Mouse (Mus musculus) hindbrain, embryonic 16.5 days (tissue): ENCODE measurements at regions not wholly inside any gene's neighbourhood (a gene's known extent, or its start where the extent isn't known, plus 50 kb on each side); places are given as distances from the start of the nearest gene placed in this dataset.

Experiments used
- ATAC-seq: fragments of 200-750 bp; cut with Nextera tagmentation; 2 replicates; pipeline ENCODE4 v1.8.0; 2017; ENCODE audit warnings: moderate TSS enrichment, moderate library complexity
- H3K27ac ChIP-seq: fragments of 300-500 bp; sonication (generic); 2 replicates; pipeline ENCODE4 v1.5.1; 2014; ENCODE audit warnings: low read depth, mild to moderate bottlenecking, control low read depth, low read length, moderate library complexity
- H3K27me3 ChIP-seq: fragments of 300-500 bp; sonication (generic); replicated peaks from 2 replicates; pipeline ENCODE4 v1.6.1; 2014; ENCODE audit warnings: low read length; ENCODE audit not compliant: control insufficient read depth, insufficient read depth
- H3K36me3 ChIP-seq: fragments of 300-500 bp; sonication (generic); 2 replicates; pipeline ENCODE4 v1.6.1; 2014; ENCODE audit warnings: mild to moderate bottlenecking, low read length, moderate library complexity, mixed read lengths; ENCODE audit not compliant: control insufficient read depth, insufficient read depth
- H3K4me1 ChIP-seq: fragments of 300-500 bp; sonication (generic); 2 replicates; pipeline ENCODE4 v1.6.1; 2014; ENCODE audit warnings: low read depth, low read length; ENCODE audit not compliant: control insufficient read depth, insufficient read depth
- H3K4me2 ChIP-seq: fragments of 300-500 bp; sonication (generic); 2 replicates; pipeline ENCODE4 v1.6.1; 2014; ENCODE audit warnings: mild to moderate bottlenecking, low read length, control low read depth, moderate library complexity
- H3K4me3 ChIP-seq: fragments of 300-500 bp; sonication (generic); 2 replicates; pipeline ENCODE4 v1.5.1; 2014; ENCODE audit warnings: mild to moderate bottlenecking, low read length, control low read depth, moderate library complexity
- H3K9ac ChIP-seq: fragments of 300-500 bp; sonication (generic); 2 replicates; pipeline ENCODE4 v1.6.1; 2014; ENCODE audit warnings: low read depth, mild to moderate bottlenecking, control low read depth, low read length, moderate library complexity
- H3K9me3 ChIP-seq: fragments of 300-500 bp; sonication (generic); 2 replicates; pipeline ENCODE4 v1.6.1; 2014; ENCODE audit warnings: mild to moderate bottlenecking, low read length, moderate library complexity; ENCODE audit not compliant: control insufficient read depth
- WGBS: fragments of 180-500 bp; shearing (Covaris S2); extraction: QIAGEN DNeasy Blood & Tissue Kit; methylation state at CpG from one replicate; pipeline ENCODE4 v1.1.7; 2014; 5-methylcytosine and 5-hydroxymethylcytosine counted together

- Histone ChIP-seq H3K4me3 (no peak overlapping the region), H3K9me3 (no peaks in the 10 kb centered on the region), H3K4me2 (no peak overlapping the region), H3K9ac (no peak overlapping the region), H3K27me3 (no peaks in the 10 kb centered on the region), H3K27ac (no peak overlapping the region), H3K4me1 (no peaks in the 10 kb centered on the region), H3K36me3 (no peaks in the 10 kb centered on the region)
- ATAC-seq, result no peak
- 75% methylated on average over 3 of the region's 3 CpGs for WGBS
These were observed 59.0 kb upstream of the Ccdc91 start for GRCm38 (mm10) chr6:147416592-147416991.

- ATAC-seq, result no peak
- no peaks in the 10 kb centered on the region for H3K9me3 ChIP-seq
- no peak overlapping the region for H3K4me3 ChIP-seq
- no peak overlapping the region for H3K9ac ChIP-seq
- WGBS, result 97% methylated on average over 3 of the region's 3 CpGs
- H3K27ac ChIP-seq, result no peak overlapping the region
- no peaks in the 10 kb centered on the region for H3K27me3 ChIP-seq
- no peaks in the 10 kb centered on the region for H3K4me1 ChIP-seq
- H3K4me2 ChIP-seq, result no peak overlapping the region
- H3K36me3 ChIP-seq, result no peaks in the 10 kb centered on the region
These were observed 61.9 kb upstream of the Ccdc91 start for GRCm38 (mm10) chr6:147413713-147414112.

- no peaks in the 10 kb centered on the region for H3K36me3 ChIP-seq
- H3K9ac ChIP-seq, result no peak overlapping the region
- no peak overlapping the region for H3K4me2 ChIP-seq
- H3K4me3 ChIP-seq, result no peak overlapping the region
- H3K27me3 ChIP-seq, result no peaks in the 10 kb centered on the region
- H3K4me1 ChIP-seq, result no peaks in the 10 kb centered on the region
- WGBS, result 91% methylated on average over 6 of the region's 6 CpGs
- H3K27ac ChIP-seq, result no peak overlapping the region
- no peak for ATAC-seq
- no peaks in the 10 kb centered on the region for H3K9me3 ChIP-seq
These were observed 77.6 kb upstream of the Ccdc91 start for GRCm38 (mm10) chr6:147397984-147398383.

GRCm38 (mm10) chr6:147391425-147392158 lies 84.0 kb upstream of the Ccdc91 start:
- Histone ChIP-seq H3K4me2 (peak overlapping the region; percentile 33), H3K4me1 (0 out of 2 replicates have a peak, but pooled peaks cover 2% of the 10 kb centered on the region), H3K4me3 (no peak overlapping the region), H3K9me3 (no peaks in the 10 kb centered on the region), H3K36me3 (no peaks in the 10 kb centered on the region), H3K27ac (no peak overlapping the region), H3K9ac (no peak overlapping the region), H3K27me3 (no peaks in the 10 kb centered on the region)
- no peak for ATAC-seq
- 27% methylated on average over 14 of the region's 14 CpGs for WGBS

- 0 out of 2 replicates have a peak, but pooled peaks cover 2% of the 10 kb centered on the region for H3K4me1 ChIP-seq
- H3K27ac ChIP-seq, result no peak overlapping the region
- no peak overlapping the region for H3K4me3 ChIP-seq
- H3K36me3 ChIP-seq, result no peaks in the 10 kb centered on the region
- no peak overlapping the region for H3K9ac ChIP-seq
- 77% methylated on average over 5 of the region's 5 CpGs for WGBS
- H3K9me3 ChIP-seq, result no peaks in the 10 kb centered on the region
- no peak overlapping the region for H3K4me2 ChIP-seq
- ATAC-seq, result no peak
- no peaks in the 10 kb centered on the region for H3K27me3 ChIP-seq
These were observed 85.1 kb upstream of the Ccdc91 start for GRCm38 (mm10) chr6:147390499-147390898.

- WGBS, result 11% methylated on average over 2 of the region's 2 CpGs
- Histone ChIP-seq H3K4me2 (no peak overlapping the region), H3K27me3 (no peaks in the 10 kb centered on the region), H3K4me1 (0 out of 2 replicates have a peak, but pooled peaks cover 2% of the 10 kb centered on the region), H3K4me3 (no peak overlapping the region), H3K9me3 (no peaks in the 10 kb centered on the region), H3K36me3 (no peaks in the 10 kb centered on the region), H3K27ac (no peak overlapping the region), H3K9ac (no peak overlapping the region)
- ATAC-seq, result no peak
These were observed 86.9 kb upstream of the Ccdc91 start for GRCm38 (mm10) chr6:147388727-147389126.

GRCm38 (mm10) chr6:147385606-147386005 lies 90.0 kb upstream of the Ccdc91 start:
- H3K9ac ChIP-seq, result no peak overlapping the region
- H3K9me3 ChIP-seq, result no peaks in the 10 kb centered on the region
- H3K27me3 ChIP-seq, result no peaks in the 10 kb centered on the region
- 89% methylated on average over 1 of the region's 1 CpGs for WGBS
- no peak overlapping the region for H3K27ac ChIP-seq
- no peak overlapping the region for H3K4me3 ChIP-seq
- no peak overlapping the region for H3K4me2 ChIP-seq
- 0 out of 2 replicates have a peak, but pooled peaks cover 2% of the 10 kb centered on the region for H3K4me1 ChIP-seq
- H3K36me3 ChIP-seq, result no peaks in the 10 kb centered on the region
- no peak for ATAC-seq

GRCm38 (mm10) chr6:147380519-147380918 lies 95.1 kb upstream of the Ccdc91 start:
- ATAC-seq, result no peak
- no peak overlapping the region for H3K4me3 ChIP-seq
- H3K9me3 ChIP-seq, result no peaks in the 10 kb centered on the region
- H3K4me1 ChIP-seq, result no peaks in the 10 kb centered on the region
- H3K27me3 ChIP-seq, result no peaks in the 10 kb centered on the region
- no peaks in the 10 kb centered on the region for H3K36me3 ChIP-seq
- H3K9ac ChIP-seq, result no peak overlapping the region
- no peak overlapping the region for H3K27ac ChIP-seq
- H3K4me2 ChIP-seq, result no peak overlapping the region
- WGBS, result 84% methylated on average over 8 of the region's 8 CpGs

GRCm38 (mm10) chr6:147377679-147378078 lies 97.9 kb upstream of the Ccdc91 start:
- 96% methylated on average over 3 of the region's 3 CpGs for WGBS
- no peak for ATAC-seq
- Histone ChIP-seq H3K9ac (no peak overlapping the region), H3K4me1 (no peaks in the 10 kb centered on the region), H3K27ac (no peak overlapping the region), H3K36me3 (no peaks in the 10 kb centered on the region), H3K9me3 (no peaks in the 10 kb centered on the region), H3K4me3 (no peak overlapping the region), H3K27me3 (no peaks in the 10 kb centered on the region), H3K4me2 (no peak overlapping the region)
